Mouse (Mus musculus) liver, embryonic 14.5 days (tissue): Measurements from ENCODE around the gene Fam173a.

Experiments
- CTCF ChIP-seq: IDR thresholded peaks from 2 replicates; pipeline ENCODE4 v1.5.1; 2016; ENCODE audit warnings: antibody characterized with exemption, low read depth, control low read depth
- EP300 ChIP-seq: IDR thresholded peaks from 2 replicates; pipeline ENCODE4 v1.6.1; 2016; ENCODE audit warnings: antibody characterized with exemption, low read depth

- TF ChIP-seq CTCF: no peak
- no peak for TF ChIP-seq EP300
Measured at GRCm38 (mm10) chr17:25830806-25831431, 38.2 kb upstream of the Fam173a start.
